Mouse (Mus musculus) frontal cortex, adult 2 months (tissue): ENCODE measurements at regions not wholly inside any gene's neighbourhood (a gene's known extent, or its start where the extent isn't known, plus 50 kb on each side); places are given as distances from the start of the nearest gene placed in this dataset.

ENCODE experiments used
- DNase-seq, 2 experiments: peaks; one replicate each; pipeline ENCODE4 v3.0.0; 2022; ENCODE audit warnings: low spot score in 1 of 2; ENCODE audit errors: extremely low spot score in 1 of 2

- peak in 1 of 2 experiments; percentile 9 for DNase-seq
These were observed 182.1 kb upstream of the Phactr1 start for GRCm38 (mm10) chr13:42498351-42498750.

GRCm38 (mm10) chr13:42507535-42507934 lies 172.9 kb upstream of the Phactr1 start:
- DNase-seq: no peak

- DNase-seq: no peak
These were observed 161.7 kb upstream of the Phactr1 start for GRCm38 (mm10) chr13:42518686-42519085.

DNA sequence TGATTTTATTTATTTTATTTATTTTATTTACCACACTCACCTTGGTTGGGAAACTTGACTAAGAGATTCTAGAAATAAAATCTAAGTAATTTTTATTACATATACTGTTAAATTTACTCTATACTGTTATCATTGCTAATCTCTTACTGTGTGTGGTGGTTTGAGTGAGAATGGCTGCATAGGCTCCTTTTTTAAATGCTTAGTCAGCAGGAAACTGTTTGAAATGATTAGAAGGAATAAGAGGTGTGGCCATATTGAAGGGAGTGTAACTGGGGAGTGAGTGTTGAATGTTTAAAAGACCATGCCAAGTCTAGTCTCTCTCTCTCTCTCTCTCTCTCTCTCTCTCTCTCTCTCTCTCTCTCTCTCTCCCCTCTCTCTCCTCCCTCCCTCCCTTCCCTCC lies 157.9 kb upstream of the Phactr1 start:
- DNase-seq: no peak

GRCm38 (mm10) chr13:42526163-42526562 lies 154.3 kb upstream of the Phactr1 start:
- no peak for DNase-seq

- DNase-seq: no peak
These were observed 153.5 kb upstream of the Phactr1 start for GRCm38 (mm10) chr13:42526966-42527365.

- no peak for DNase-seq
These were observed 152.3 kb upstream of the Phactr1 start for GRCm38 (mm10) chr13:42528169-42528568.

DNA sequence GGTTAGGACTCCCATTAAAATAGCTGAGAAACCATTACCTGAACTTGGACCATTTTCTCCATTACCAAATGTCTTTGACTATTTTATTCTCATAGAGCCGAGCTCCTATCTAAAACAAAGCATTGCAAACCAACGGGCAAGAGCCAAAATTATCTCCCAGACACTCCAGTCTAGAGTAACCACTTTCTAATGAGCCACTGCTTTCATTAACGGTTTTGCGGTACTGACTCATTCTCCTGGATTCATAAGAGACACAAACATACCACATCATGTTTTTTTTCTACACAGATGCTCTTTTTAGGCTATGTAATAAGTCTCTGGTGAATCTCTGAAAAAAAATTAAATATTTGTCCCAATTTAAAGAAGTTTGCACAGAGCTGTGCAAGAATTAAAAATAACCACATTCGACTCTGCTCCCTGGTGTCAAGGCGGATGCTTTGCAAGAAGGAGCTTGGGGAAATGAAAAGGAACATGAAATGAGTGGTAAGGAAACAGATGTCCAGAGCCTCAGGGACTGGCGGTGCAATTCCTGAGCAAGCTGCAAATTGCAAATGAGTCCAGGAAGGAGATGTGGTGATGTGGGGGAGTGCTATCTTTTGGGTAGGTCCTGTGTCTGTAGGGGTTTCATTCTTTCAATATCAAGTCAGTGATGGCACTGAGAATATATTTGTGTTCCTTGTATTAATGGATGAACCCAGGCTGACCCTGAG lies 143.8 kb upstream of the Phactr1 start:
- peak; percentile 58 to 72 for DNase-seq

- no peak for DNase-seq
These were observed 142.4 kb upstream of the Phactr1 start for GRCm38 (mm10) chr13:42538046-42538445.

GRCm38 (mm10) chr13:42544536-42545094 lies 135.8 kb upstream of the Phactr1 start:
- DNase-seq: no peak

- peak in 1 of 2 experiments; percentile 17 for DNase-seq
These were observed 134.0 kb upstream of the Phactr1 start for GRCm38 (mm10) chr13:42546389-42546788.

DNA sequence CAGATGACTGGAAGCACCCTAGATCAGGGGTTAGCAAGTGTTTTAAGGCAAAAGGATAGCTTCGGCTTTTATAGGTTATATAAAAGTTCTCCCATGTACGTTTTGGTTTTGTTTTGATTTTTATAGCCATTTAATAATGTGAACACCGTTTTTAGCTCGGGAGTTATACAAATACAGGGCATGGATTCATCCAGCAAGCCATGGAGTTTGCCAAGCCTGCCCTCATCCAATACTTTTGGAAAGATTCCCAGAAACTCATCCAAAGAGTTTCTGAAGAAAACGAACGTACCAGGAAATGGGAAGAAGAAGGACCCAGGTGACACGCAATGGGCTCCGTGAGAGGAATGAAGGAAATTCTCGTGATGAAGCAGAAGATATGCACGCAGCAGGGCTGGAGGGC lies 133.6 kb upstream of the Phactr1 start:
- DNase-seq: peak in 1 of 2 experiments; percentile 47

GRCm38 (mm10) chr13:42549021-42549559 lies 131.3 kb upstream of the Phactr1 start:
- no peak for DNase-seq

- no peak for DNase-seq
These were observed 125.5 kb upstream of the Phactr1 start for GRCm38 (mm10) chr13:42554961-42555360.

GRCm38 (mm10) chr13:42558526-42558925 lies 121.9 kb upstream of the Phactr1 start:
- no peak for DNase-seq

DNA sequence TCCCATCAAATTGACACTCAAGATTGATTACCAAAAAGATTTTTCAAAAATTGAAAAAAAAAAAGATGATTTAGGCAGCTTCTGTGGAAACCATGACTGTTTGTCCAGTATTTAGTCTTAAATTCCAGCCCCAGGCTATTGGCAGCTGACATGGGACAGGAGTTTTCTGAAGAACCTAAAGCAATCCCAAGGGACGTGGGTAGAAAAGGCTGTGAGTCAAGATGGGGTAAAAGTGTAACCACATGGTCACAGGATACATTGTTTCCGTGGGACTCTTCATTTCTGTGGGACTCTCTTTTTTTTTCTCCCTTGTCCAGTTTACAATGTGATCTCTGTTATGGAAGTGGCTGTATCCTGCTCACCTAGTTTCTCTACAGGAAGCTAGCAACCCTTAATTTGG lies 119.0 kb upstream of the Phactr1 start:
- DNase-seq: no peak

DNA sequence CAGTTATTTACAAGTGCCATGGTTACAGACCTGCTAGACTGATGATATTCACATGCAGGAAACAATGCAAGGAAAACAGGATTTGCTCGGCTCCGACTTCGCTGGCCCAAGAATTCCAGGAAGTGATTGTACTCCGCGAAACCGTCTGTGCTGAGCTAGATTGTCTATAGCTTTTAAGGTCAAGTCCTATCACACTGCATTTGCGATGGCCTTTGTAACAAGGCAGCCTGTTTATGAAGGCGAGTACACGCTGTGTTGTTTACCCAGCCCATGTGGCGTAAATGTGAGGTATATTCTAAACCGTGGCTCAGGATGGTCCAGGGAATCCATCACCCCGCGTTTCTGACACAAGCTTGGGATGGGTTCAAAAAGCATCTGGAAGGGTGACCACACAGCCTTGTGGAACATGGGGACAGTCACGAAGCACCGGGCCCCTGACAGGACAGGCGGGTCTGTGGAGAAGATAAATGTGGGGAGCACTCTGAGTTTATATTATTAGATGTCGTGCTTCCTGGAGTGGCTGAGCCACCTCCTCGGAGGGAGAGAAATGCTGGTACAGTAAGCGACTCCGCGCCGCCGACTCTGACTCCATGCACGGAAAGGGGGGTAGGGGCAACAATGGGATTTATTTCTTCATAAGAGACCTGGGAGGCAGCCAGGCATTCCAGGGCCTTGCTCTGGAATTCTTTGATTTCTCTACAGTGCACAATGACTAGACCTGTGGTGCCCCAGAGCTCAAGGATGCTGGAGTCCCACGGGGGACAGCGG lies 114.9 kb upstream of the Phactr1 start:
- DNase-seq: no peak

DNA sequence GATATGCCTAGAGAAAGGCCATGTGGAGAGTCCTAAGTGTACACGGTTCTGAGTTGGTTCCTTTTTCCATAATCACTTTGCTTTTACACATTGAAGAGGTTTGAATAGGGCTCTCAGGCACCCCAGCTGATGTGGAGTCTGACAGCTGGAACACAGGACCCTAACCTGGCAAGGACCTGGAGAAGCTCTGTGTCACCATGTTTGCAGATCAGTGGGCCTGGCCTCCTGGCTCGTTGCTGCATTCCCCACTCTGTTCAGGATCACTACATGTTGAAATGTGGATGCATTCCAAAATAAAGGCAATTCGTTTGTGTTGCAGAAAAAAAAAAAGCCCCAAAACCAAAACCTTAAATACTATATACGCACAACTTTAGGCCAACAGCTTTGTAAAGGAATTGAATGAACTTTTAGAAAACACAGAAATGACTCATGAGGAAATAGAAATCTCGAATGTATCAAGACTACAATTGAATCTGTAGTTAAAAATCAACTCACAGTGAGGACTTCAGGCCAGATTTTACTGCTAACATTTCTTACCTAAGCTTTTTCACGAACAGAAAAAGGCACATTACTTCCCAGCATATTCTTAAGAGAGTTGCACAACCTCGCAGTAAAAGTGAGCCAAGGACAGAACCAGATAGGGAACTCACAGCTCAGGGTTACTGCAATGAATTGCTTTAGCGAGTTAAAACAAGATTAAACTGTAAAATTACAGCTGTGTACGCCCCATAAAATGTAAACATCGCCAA lies 109.6 kb upstream of the Phactr1 start:
- no peak for DNase-seq

DNA sequence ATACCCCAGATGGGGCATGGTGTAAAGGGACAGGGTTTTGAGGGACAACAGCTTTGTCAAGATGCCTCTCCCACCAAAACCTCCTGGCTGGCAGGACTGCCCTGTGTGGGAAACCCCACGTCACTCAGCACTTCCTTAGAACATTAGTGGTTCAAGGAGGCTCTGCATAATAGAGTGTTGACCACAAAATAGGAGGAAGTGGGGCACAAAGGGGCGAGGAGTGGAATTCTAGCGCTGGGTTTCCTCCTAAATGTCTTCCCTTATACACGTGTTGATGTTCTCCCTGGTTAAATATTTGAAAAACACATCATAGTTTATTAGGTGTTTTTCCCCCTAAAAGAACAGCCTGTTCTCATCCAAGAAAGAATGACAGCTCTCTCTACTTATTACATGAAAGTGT lies 106.2 kb upstream of the Phactr1 start:
- no peak for DNase-seq

DNA sequence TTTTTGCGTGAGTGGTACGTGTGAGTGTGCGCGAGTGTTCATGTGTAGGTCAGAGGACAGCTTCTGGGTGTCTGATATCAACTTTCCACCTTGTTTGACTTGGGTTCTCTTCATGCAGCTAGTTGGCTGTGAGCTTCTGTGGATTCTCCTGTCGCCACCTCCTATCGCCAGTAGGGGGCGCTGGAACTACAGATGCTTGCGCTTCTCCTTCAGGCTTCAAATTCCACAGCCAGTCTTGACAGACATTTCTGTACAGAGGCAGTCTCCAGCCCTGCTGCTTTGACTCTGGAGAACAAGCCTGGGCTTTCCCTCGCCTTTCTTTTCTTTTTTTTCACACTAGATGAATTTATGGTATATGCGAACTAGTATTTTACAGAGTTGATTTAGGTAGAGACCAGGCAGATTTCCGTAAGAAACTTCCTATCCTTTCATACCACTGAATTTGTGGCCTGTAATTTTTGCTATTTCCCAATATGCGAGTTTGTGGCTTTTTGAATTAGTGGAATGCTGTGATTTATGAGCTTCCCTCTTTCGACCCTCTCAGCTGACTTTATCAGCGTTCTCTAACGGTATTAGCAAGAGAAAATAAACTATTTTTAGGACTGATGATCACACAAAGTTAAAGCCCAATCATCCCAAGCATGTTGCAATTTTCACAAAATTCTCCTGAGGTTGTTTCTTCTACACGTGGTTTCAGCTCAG lies 104.5 kb upstream of the Phactr1 start:
- DNase-seq: peak; percentile 78 to 95
